Mouse (Mus musculus): Measurements from ENCODE around the gene Myh13. TPM values are rescaled to one million over a fixed set of nuclear protein-coding genes. Genes with fewer than 3 reads are reported as not detected.

Gene Myh13
- polyA plus RNA-seq, 1 experiment, result not detected

- TF ChIP-seq FOSL1 (IDR thresholded peaks at IDR 0.05; ENCODE audit: insufficient read depth, low read length, poor library complexity, severe bottlenecking), result no peak
- no peak for TF ChIP-seq MYOD1 (IDR thresholded peaks at IDR 0.05; ENCODE audit: control insufficient read depth, insufficient read length, low read depth)
- no peak for TF ChIP-seq CTCF (IDR thresholded peaks at IDR 0.05; ENCODE audit: control insufficient read depth, insufficient read depth, insufficient read length)
- no peak overlapping the region for H3ac ChIP-seq (ENCODE audit: control insufficient read depth, insufficient read length, low read depth)
Observed at GRCm38 (mm10) chr11:67390679-67391384, 69.4 kb downstream of the Myh13 start.

GRCm38 (mm10) chr11:67392369-67392768 lies 70.9 kb downstream of the Myh13 start:
- H3K79me2 ChIP-seq (ENCODE audit: control insufficient read depth, insufficient read depth), result no peaks in the 10 kb centered on the region
- no peak overlapping the region for H3K4me3 ChIP-seq (ENCODE audit: insufficient read depth, poor library complexity, severe bottlenecking)
- H3K36me3 ChIP-seq (ENCODE audit: control insufficient read depth, insufficient read depth), result no peaks in the 10 kb centered on the region
- H3K79me3 ChIP-seq (ENCODE audit: low read depth), result no peaks in the 10 kb centered on the region
- H3ac ChIP-seq (ENCODE audit: control insufficient read depth, insufficient read length, low read depth), result no peak overlapping the region
- H3K27me3 ChIP-seq (ENCODE audit: control insufficient read depth, insufficient read depth, insufficient read length), result no peaks in the 10 kb centered on the region
- TF ChIP-seq FOSL1 (IDR thresholded peaks at IDR 0.05; ENCODE audit: insufficient read depth, low read length, poor library complexity, severe bottlenecking) (no peak), USF1 (IDR thresholded peaks at IDR 0.05; ENCODE audit: low read depth) (no peak), MYOD1 (IDR thresholded peaks at IDR 0.05; ENCODE audit: control insufficient read depth, insufficient read length, low read depth) (no peak), MAX (IDR thresholded peaks at IDR 0.05) (no peak), CTCF (IDR thresholded peaks at IDR 0.05; ENCODE audit: control insufficient read depth, insufficient read depth, insufficient read length) (no peak), MYOG (IDR thresholded peaks at IDR 0.05; ENCODE audit: control insufficient read depth, extremely low read depth, insufficient read length) (no peak), CEBPB (IDR thresholded peaks at IDR 0.05; ENCODE audit: low read depth) (no peak)

More at GRCm38 (mm10) chr11:67390679-67391384, 69.4 kb downstream of the Myh13 start:
- Histone ChIP-seq H3K4me3 (ENCODE audit: insufficient read depth, poor library complexity, severe bottlenecking) (no peak overlapping the region), H3K79me2 (ENCODE audit: control insufficient read depth, insufficient read depth) (no peaks in the 10 kb centered on the region), H3K36me3 (ENCODE audit: control insufficient read depth, insufficient read depth) (no peaks in the 10 kb centered on the region), H3K27me3 (ENCODE audit: control insufficient read depth, insufficient read depth, insufficient read length) (no peaks in the 10 kb centered on the region), H3K79me3 (ENCODE audit: low read depth) (no peaks in the 10 kb centered on the region)

DNA sequence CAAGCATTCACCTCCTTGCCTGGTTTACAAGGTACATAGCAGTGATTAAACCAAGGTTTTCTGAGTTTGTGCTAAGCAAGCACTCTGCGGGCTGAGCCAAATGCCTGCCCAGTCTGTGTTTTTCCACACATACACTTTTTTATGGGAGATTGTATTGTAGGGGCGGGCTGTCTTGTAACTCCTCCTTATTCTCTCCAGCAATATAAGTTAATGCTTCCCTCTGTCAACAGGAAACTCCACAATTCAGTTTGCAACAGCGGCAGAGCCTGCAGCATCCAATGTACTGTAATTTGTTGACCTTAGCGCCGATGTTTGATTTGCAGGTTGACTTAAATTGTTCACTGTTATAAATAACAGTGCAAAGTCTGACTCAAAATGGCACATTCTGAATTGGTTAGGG lies 79.5 kb downstream of the Myh13 start:
- Histone ChIP-seq H3K36me3 (ENCODE audit: control insufficient read depth, insufficient read depth) (no peaks in the 10 kb centered on the region), H3ac (ENCODE audit: control insufficient read depth, insufficient read length, low read depth) (no peak overlapping the region), H3K27me3 (ENCODE audit: control insufficient read depth, insufficient read depth, insufficient read length) (no peaks in the 10 kb centered on the region), H3K4me3 (ENCODE audit: insufficient read depth, poor library complexity, severe bottlenecking) (no peak overlapping the region), H3K79me3 (ENCODE audit: low read depth) (no peaks in the 10 kb centered on the region), H3K79me2 (ENCODE audit: control insufficient read depth, insufficient read depth) (no peaks in the 10 kb centered on the region)
- TF ChIP-seq CTCF (IDR thresholded peaks at IDR 0.05; ENCODE audit: control insufficient read depth, insufficient read depth, insufficient read length), result no peak
- TF ChIP-seq MAX (IDR thresholded peaks at IDR 0.05), result no peak
- TF ChIP-seq USF1 (IDR thresholded peaks at IDR 0.05; ENCODE audit: low read depth), result no peak
- TF ChIP-seq MYOG (IDR thresholded peaks at IDR 0.05; ENCODE audit: control insufficient read depth, extremely low read depth, insufficient read length), result no peak
- TF ChIP-seq FOSL1 (IDR thresholded peaks at IDR 0.05; ENCODE audit: insufficient read depth, low read length, poor library complexity, severe bottlenecking), result no peak
- no peak for TF ChIP-seq MYOD1 (IDR thresholded peaks at IDR 0.05; ENCODE audit: control insufficient read depth, insufficient read length, low read depth)
- no peak for TF ChIP-seq CEBPB (IDR thresholded peaks at IDR 0.05; ENCODE audit: low read depth)

- H3K79me2 ChIP-seq (ENCODE audit: control insufficient read depth, insufficient read depth), result no peaks in the 10 kb centered on the region
- H3K79me3 ChIP-seq (ENCODE audit: low read depth), result no peaks in the 10 kb centered on the region
- H3K36me3 ChIP-seq (ENCODE audit: control insufficient read depth, insufficient read depth), result no peaks in the 10 kb centered on the region
- H3ac ChIP-seq (ENCODE audit: control insufficient read depth, insufficient read length, low read depth), result no peak overlapping the region
- TF ChIP-seq MYOG (IDR thresholded peaks at IDR 0.05; ENCODE audit: control insufficient read depth, extremely low read depth, insufficient read length) (no peak), MYOD1 (IDR thresholded peaks at IDR 0.05; ENCODE audit: control insufficient read depth, insufficient read length, low read depth) (no peak), MAX (IDR thresholded peaks at IDR 0.05) (no peak), CTCF (IDR thresholded peaks at IDR 0.05; ENCODE audit: control insufficient read depth, insufficient read depth, insufficient read length) (no peak), USF1 (IDR thresholded peaks at IDR 0.05; ENCODE audit: low read depth) (no peak), CEBPB (IDR thresholded peaks at IDR 0.05; ENCODE audit: low read depth) (no peak), FOSL1 (IDR thresholded peaks at IDR 0.05; ENCODE audit: insufficient read depth, low read length, poor library complexity, severe bottlenecking) (no peak)
- no peaks in the 10 kb centered on the region for H3K27me3 ChIP-seq (ENCODE audit: control insufficient read depth, insufficient read depth, insufficient read length)
- H3K4me3 ChIP-seq (ENCODE audit: insufficient read depth, poor library complexity, severe bottlenecking), result no peak overlapping the region
Observed at GRCm38 (mm10) chr11:67414346-67414940, 93.0 kb downstream of the Myh13 start.

Other genes with a start within 250 kb of the Myh13 start
- 0.56 TPM for gene Myh3, start 243.4 kb upstream of the Myh13 start, polyA plus RNA-seq (2012; fragmentation: generic; extraction: Trizol)
- not detected for gene Myh2, start 150.6 kb upstream of the Myh13 start, polyA plus RNA-seq (2012; fragmentation: generic; extraction: Trizol)
- 0.02 TPM for gene Myh1, start 121.6 kb upstream of the Myh13 start, polyA plus RNA-seq (2012; fragmentation: generic; extraction: Trizol)
- not detected for gene Myh4, start 83.6 kb upstream of the Myh13 start, polyA plus RNA-seq (2012; fragmentation: generic; extraction: Trizol)
- gene Myh8, start 44.5 kb upstream of the Myh13 start, polyA plus RNA-seq (2012; fragmentation: generic; extraction: Trizol), result not detected
- not detected for gene Gas7, start 133.8 kb downstream of the Myh13 start, polyA plus RNA-seq (2012; fragmentation: generic; extraction: Trizol)

Data from C2C12 (cell line).